Mouse (Mus musculus): ENCODE results near the gene Slc35f1. TPM values are rescaled to one million over a fixed set of nuclear protein-coding genes. Genes with fewer than 3 reads are reported as not detected.
"Not testable (repeated sequence)": the region's sequence is repeated elsewhere in the genome, so short reads cannot be mapped to it uniquely, and the experiment has no call there.

Gene Slc35f1
- polyA plus RNA-seq, 1 experiment from 2014 or later = 1.1 TPM

- ATAC-seq (replicated peaks; ENCODE audit: insufficient number of reproducible peaks, insufficient read depth, low FRiP score, low read depth) = no peak
- Histone ChIP-seq H3K9me3 (replicated peaks) (no peaks in the 10 kb centered on the region), H3K27me3 (no peaks in the 10 kb centered on the region), H3K9ac (no peak overlapping the region), H3K4me1 (replicated peaks) (0 out of 2 replicates have a peak, but pooled peaks cover 3% of the 10 kb centered on the region), H3K27ac (no peak overlapping the region), H3K4me3 (no peak overlapping the region), H3K4me2 (no peak overlapping the region), H3K36me3 (no peaks in the 10 kb centered on the region)
Observed at GRCm38 (mm10) chr10:52874712-52875111, 184.4 kb downstream of the Slc35f1 start.

GRCm38 (mm10) chr10:52877263-52878021 lies 187.1 kb downstream of the Slc35f1 start:
- ATAC-seq (replicated peaks; ENCODE audit: insufficient number of reproducible peaks, insufficient read depth, low FRiP score, low read depth) = no peak
- Histone ChIP-seq H3K4me3 (no peak overlapping the region), H3K27me3 (no peaks in the 10 kb centered on the region), H3K9ac (no peak overlapping the region), H3K4me2 (no peak overlapping the region), H3K36me3 (no peaks in the 10 kb centered on the region), H3K9me3 (replicated peaks) (no peaks in the 10 kb centered on the region), H3K4me1 (replicated peaks) (0 out of 2 replicates have a peak, but pooled peaks cover 3% of the 10 kb centered on the region), H3K27ac (no peak overlapping the region)
- WGBS = 62% methylated on average over 6 of the region's 6 CpGs

- Histone ChIP-seq H3K4me2 (no peak overlapping the region), H3K4me3 (no peak overlapping the region), H3K9me3 (replicated peaks) (no peaks in the 10 kb centered on the region), H3K27me3 (no peaks in the 10 kb centered on the region), H3K4me1 (replicated peaks) (0 out of 2 replicates have a peak, but pooled peaks cover 3% of the 10 kb centered on the region), H3K27ac (no peak overlapping the region), H3K9ac (no peak overlapping the region), H3K36me3 (no peaks in the 10 kb centered on the region)
- no peak for ATAC-seq (replicated peaks; ENCODE audit: insufficient number of reproducible peaks, insufficient read depth, low FRiP score, low read depth)
- 47% methylated on average over 4 of the region's 4 CpGs for WGBS
Observed at GRCm38 (mm10) chr10:52878093-52878801, 187.9 kb downstream of the Slc35f1 start.

GRCm38 (mm10) chr10:52896724-52897123 lies 206.4 kb downstream of the Slc35f1 start:
- not testable (repeated sequence) for H3K27ac ChIP-seq; H3K36me3 ChIP-seq; H3K9me3 ChIP-seq (replicated peaks); H3K9ac ChIP-seq; H3K4me2 ChIP-seq; H3K27me3 ChIP-seq; ATAC-seq (replicated peaks; ENCODE audit: insufficient number of reproducible peaks, insufficient read depth, low FRiP score, low read depth); H3K4me3 ChIP-seq; H3K4me1 ChIP-seq (replicated peaks)

- no peaks in the 10 kb centered on the region for H3K36me3 ChIP-seq
- no peak for ATAC-seq (replicated peaks; ENCODE audit: insufficient number of reproducible peaks, insufficient read depth, low FRiP score, low read depth)
- no peaks in the 10 kb centered on the region for H3K4me1 ChIP-seq (replicated peaks)
- no peaks in the 10 kb centered on the region for H3K27me3 ChIP-seq
- H3K4me3 ChIP-seq = no peak overlapping the region
- H3K9ac ChIP-seq = no peak overlapping the region
- 67% methylated on average over 2 of the region's 2 CpGs for WGBS
- H3K27ac ChIP-seq = no peak overlapping the region
- H3K4me2 ChIP-seq = no peak overlapping the region
- H3K9me3 ChIP-seq (replicated peaks) = no peaks in the 10 kb centered on the region
Observed at GRCm38 (mm10) chr10:52904914-52905313, 214.6 kb downstream of the Slc35f1 start.

- no peaks in the 10 kb centered on the region for H3K36me3 ChIP-seq
- H3K27me3 ChIP-seq = no peaks in the 10 kb centered on the region
- H3K9ac ChIP-seq = no peak overlapping the region
- no peak for ATAC-seq (replicated peaks; ENCODE audit: insufficient number of reproducible peaks, insufficient read depth, low FRiP score, low read depth)
- no peaks in the 10 kb centered on the region for H3K9me3 ChIP-seq (replicated peaks)
- no peaks in the 10 kb centered on the region for H3K4me1 ChIP-seq (replicated peaks)
- no peak overlapping the region for H3K4me3 ChIP-seq
- no peak overlapping the region for H3K4me2 ChIP-seq
- no peak overlapping the region for H3K27ac ChIP-seq
- WGBS = 80% methylated on average over 2 of the region's 2 CpGs
Observed at GRCm38 (mm10) chr10:52911762-52912161, 221.4 kb downstream of the Slc35f1 start.

GRCm38 (mm10) chr10:52918715-52919114 lies 228.4 kb downstream of the Slc35f1 start:
- no peak for ATAC-seq (replicated peaks; ENCODE audit: insufficient number of reproducible peaks, insufficient read depth, low FRiP score, low read depth)
- Histone ChIP-seq H3K36me3 (no peaks in the 10 kb centered on the region), H3K27ac (no peak overlapping the region), H3K4me2 (no peak overlapping the region), H3K9ac (no peak overlapping the region), H3K27me3 (no peaks in the 10 kb centered on the region), H3K9me3 (replicated peaks) (no peaks in the 10 kb centered on the region), H3K4me3 (no peak overlapping the region), H3K4me1 (replicated peaks) (no peaks in the 10 kb centered on the region)
- WGBS = 84% methylated on average over 5 of the region's 5 CpGs

- H3K4me2 ChIP-seq = no peak overlapping the region
- no peak overlapping the region for H3K27ac ChIP-seq
- H3K9ac ChIP-seq = no peak overlapping the region
- no peak overlapping the region for H3K4me3 ChIP-seq
- ATAC-seq (replicated peaks; ENCODE audit: insufficient number of reproducible peaks, insufficient read depth, low FRiP score, low read depth) = no peak
- no peaks in the 10 kb centered on the region for H3K27me3 ChIP-seq
- H3K9me3 ChIP-seq (replicated peaks) = no peaks in the 10 kb centered on the region
- 68% methylated on average over 8 of the region's 8 CpGs for WGBS
- no peaks in the 10 kb centered on the region for H3K4me1 ChIP-seq (replicated peaks)
- H3K36me3 ChIP-seq = no peaks in the 10 kb centered on the region
Observed at GRCm38 (mm10) chr10:52923143-52923542, 232.8 kb downstream of the Slc35f1 start.

- H3K9me3 ChIP-seq (replicated peaks) = no peaks in the 10 kb centered on the region
- H3K27ac ChIP-seq = no peak overlapping the region
- ATAC-seq (replicated peaks; ENCODE audit: insufficient number of reproducible peaks, insufficient read depth, low FRiP score, low read depth) = no peak
- H3K4me2 ChIP-seq = no peak overlapping the region
- no peaks in the 10 kb centered on the region for H3K27me3 ChIP-seq
- WGBS = 80% methylated on average over 3 of the region's 3 CpGs
- H3K36me3 ChIP-seq = no peaks in the 10 kb centered on the region
- no peaks in the 10 kb centered on the region for H3K4me1 ChIP-seq (replicated peaks)
- H3K4me3 ChIP-seq = no peak overlapping the region
- no peak overlapping the region for H3K9ac ChIP-seq
Observed at GRCm38 (mm10) chr10:52926330-52926729, 236.0 kb downstream of the Slc35f1 start.

- Histone ChIP-seq H3K36me3 (no peaks in the 10 kb centered on the region), H3K27me3 (no peaks in the 10 kb centered on the region), H3K4me2 (no peak overlapping the region), H3K4me3 (no peak overlapping the region), H3K9me3 (replicated peaks) (no peaks in the 10 kb centered on the region), H3K9ac (no peak overlapping the region), H3K4me1 (replicated peaks) (no peaks in the 10 kb centered on the region), H3K27ac (no peak overlapping the region)
- 71% methylated on average over 1 of the region's 1 CpGs for WGBS
- no peak for ATAC-seq (replicated peaks; ENCODE audit: insufficient number of reproducible peaks, insufficient read depth, low FRiP score, low read depth)
Observed at GRCm38 (mm10) chr10:52932159-52932558, 241.8 kb downstream of the Slc35f1 start.

GRCm38 (mm10) chr10:52934615-52935014 lies 244.3 kb downstream of the Slc35f1 start:
- no peaks in the 10 kb centered on the region for H3K9me3 ChIP-seq (replicated peaks)
- H3K4me3 ChIP-seq = no peak overlapping the region
- no peak for ATAC-seq (replicated peaks; ENCODE audit: insufficient number of reproducible peaks, insufficient read depth, low FRiP score, low read depth)
- H3K27ac ChIP-seq = no peak overlapping the region
- H3K27me3 ChIP-seq = no peaks in the 10 kb centered on the region
- no peak overlapping the region for H3K4me2 ChIP-seq
- no peaks in the 10 kb centered on the region for H3K4me1 ChIP-seq (replicated peaks)
- no peaks in the 10 kb centered on the region for H3K36me3 ChIP-seq
- no peak overlapping the region for H3K9ac ChIP-seq
